Mouse (Mus musculus): ENCODE measurements around the gene Btbd9.

Btbd9 gene

DNA sequence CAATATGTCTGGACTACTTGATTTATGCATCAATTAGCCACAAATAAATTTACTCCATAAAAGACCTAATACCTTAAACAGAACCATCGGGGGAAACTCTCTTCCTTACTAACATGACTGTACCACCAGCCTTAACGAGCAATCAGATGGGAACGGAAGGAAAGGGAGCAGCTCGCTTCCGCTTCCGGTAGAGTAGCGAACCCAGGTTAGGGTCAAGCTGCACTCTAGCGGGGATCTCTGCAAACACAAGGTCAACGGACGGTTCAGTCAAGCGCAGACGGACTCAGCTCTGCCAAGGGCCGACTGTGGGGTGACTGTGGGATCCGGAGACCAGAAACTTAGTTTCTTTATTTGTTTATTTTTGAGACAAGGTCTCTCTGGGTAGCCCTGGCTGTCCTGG is 25.9 kb upstream of the Btbd9 start:
- in situ Hi-C loops (cut with MseI, MboI), result no loop called here

GRCm38 (mm10) chr17:30598300-30598699 is 22.0 kb upstream of the Btbd9 start:
- in situ Hi-C loops (cut with MseI, MboI), result no loop called here

GRCm38 (mm10) chr17:30597786-30598185 is 21.5 kb upstream of the Btbd9 start:
- in situ Hi-C loops (cut with MseI, MboI), result no loop called here

DNA sequence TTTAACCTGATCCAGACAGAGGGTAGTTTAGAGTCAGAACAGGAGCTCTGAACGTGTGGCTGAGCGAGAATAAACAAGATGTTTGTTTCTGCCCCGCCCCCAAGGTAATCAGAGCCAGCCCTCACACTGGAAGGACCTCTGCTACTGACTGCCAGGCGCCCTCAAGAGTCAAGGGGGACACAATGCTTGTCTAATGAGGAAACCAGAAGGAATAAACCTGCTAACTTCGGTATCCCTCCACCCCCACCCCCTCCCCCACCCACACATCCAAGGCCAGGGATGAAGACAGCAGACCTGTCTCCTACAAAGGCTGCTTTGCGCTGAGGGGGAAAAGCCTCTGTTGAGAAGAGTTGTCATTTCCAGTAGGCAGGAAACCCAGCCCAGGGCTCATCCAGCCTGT is 18.6 kb upstream of the Btbd9 start:
- in situ Hi-C loops (cut with MseI, MboI), result no loop called here

DNA sequence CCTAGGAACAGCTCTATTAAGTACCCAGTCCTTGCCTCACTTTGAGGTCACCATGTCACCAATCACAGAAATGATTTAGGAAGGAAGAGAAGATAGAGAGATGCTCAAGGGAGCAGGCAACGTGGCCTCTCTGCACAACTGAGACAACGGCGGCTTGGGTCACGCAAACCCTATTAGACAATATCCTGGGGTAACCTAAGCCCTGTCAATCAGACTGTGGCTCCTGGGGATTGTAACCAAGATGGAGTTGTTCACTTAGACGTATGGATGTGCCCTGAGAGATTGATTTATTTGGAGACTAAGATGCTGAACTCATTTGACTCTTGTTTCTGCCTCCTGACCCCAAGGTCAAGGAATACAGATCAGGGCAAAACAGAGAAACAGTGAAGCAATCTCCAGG is 18.1 kb upstream of the Btbd9 start:
- in situ Hi-C loops (cut with MseI, MboI), result no loop called here

DNA sequence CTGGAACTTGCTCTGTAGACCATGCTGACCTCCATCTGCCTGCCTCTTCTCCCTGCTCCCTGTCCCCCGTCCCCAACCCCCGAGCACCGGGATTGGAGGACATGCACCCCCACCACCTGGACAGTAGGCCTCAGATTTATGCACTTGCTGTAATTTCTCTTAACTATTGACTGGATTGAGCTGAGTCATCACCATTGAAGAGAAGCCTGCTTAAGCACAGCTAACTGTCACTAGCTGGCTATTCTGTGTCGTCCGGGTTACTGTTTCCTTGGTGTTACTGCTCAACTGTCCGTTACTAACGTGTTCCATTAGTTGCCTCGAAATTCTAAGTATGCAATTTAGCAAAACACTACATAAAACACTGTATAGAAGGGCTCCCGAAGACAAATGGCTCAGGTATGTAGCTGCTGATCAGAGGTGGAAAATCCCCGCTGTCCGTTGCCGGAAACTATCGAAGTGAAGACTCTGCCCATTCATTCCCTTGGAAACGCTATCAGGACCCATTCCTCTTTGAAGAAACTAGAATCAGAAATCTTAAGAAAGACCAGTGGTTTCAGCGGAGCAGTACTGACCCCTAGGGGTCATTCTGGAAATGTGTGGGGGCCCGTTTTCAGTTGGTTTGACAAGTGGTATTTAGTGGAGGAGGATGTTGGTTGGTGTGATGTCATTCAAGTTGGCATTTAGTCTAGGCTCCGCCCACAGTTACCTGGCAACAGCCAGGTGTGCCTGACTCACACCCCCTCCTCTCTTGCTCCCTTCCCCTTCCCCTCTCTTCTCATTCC is 14.3 kb upstream of the Btbd9 start:
- in situ Hi-C loops (cut with MseI, MboI), result no loop called here

- in situ Hi-C loops (cut with MseI, MboI), result no loop called here
Observed at GRCm38 (mm10) chr17:30583258-30584001, 7.1 kb upstream of the Btbd9 start.

- in situ Hi-C loops (cut with MseI, MboI), result no loop called here
Observed at GRCm38 (mm10) chr17:30582313-30582712, 6.0 kb upstream of the Btbd9 start.

DNA sequence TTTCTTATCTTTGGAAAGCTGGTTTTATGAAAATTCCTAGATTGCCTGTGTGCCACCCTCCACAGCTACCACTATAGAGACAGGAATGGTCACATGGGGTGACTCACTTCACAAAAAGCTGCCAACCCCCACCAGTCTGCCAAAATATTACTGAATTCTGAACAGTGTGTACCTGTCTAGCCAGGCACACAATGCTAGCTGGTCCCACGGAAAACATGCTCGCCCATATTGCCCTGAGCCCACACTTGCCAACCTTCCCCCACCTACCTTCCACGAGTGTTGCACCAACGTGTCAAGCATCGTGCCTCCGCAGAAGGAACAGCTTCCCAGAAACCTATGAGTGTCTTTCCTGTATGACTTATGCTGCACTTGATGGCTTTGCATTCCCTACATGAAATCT is 4.9 kb upstream of the Btbd9 start:
- in situ Hi-C loops (cut with MseI, MboI), result no loop called here

DNA sequence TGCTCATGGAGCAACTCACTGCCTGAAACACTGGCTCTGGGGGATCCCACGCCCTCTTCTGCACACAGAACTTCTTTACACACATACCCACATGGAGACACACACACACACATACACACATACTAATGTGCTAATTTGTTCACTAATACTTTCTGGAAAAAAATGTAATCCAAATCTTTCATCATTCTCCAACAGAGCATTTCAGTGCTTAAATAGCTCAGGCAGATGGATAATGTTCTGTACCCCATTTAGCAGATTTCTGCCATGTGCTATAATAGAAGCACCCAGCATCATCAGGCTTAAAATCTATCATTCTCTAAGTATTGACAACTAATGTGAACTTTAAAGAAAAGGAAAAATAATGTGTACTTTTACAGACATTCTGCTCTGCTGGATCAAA is 4.5 kb upstream of the Btbd9 start:
- in situ Hi-C loops (cut with MseI, MboI), result no loop called here

DNA sequence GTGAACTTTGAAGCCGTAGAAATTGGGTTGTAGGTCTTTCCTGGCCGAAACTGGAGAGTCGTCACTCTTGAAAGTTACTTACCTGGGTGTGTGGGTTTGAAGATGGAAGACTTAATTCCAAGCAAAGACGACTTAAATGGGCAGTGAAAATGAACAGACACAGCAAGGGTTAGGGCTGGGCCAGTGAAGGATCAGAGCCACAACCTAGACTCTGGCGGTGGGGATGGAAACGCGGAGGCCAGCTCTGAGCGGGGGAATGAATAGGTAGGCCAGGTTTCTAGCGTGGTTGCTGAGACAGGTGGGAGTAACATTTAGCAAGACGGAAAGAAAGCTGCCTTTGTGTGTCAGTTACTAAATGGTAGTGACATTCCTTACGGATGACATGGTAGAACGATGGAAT is 658 bp upstream of the Btbd9 start:
- in situ Hi-C loops (cut with MseI, MboI), result no loop called here

- in situ Hi-C loops (cut with MseI, MboI), result no loop called here
Observed at GRCm38 (mm10) chr17:30575121-30575904, 975 bp downstream of the Btbd9 start.

DNA sequence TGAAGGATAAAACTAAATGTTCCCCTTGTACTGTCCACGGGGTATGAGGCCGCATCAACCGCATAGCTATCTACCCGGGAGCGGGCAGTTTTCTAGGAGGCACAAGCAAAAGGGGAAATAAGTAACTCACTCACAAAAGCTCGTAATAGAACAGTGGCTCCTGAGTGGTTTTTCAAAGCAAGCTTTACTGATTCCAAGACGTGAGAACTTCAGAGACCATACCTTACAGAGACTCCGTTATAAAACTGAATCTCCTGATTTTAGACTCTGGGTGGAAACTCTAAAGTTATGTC is 1.6 kb downstream of the Btbd9 start:
- in situ Hi-C loops (cut with MseI, MboI), result no loop called here

DNA sequence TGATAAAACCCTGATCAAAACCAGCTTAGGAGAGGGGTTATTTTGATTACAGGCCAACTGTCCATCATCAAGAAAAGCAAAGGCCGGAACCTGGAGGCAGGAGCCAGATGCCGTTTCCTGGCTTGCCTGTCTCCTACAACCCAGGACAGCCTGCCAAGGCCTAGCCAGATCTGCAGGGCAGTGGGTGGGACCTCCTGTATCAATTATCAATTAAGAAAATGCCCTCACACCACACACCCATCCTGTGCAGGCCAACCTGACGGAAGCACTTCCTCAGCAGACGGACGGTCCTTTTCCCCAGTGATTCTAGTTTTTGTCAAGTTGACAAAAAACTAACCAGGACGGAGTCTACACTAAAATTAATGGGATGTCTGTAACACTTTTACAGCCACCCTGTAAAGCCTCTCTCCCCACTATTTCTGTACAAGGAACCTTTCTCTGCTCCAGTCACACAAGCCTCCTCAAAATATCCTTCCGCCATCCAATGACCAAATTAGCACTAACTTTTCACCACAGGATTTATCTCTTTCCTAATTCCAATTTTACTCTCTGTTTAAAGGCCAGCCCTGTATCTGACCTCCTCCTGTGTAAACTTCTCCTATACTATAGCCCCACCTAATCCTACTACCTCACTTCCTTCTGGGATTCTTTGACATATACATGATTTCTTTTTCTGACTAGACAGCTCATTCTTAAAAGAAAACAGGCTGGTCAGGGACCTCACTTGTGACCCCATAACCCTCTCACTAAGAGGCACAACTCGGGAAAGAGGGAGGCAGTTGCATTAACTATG is 2.1 kb downstream of the Btbd9 start:
- in situ Hi-C loops (cut with MseI, MboI), result no loop called here

DNA sequence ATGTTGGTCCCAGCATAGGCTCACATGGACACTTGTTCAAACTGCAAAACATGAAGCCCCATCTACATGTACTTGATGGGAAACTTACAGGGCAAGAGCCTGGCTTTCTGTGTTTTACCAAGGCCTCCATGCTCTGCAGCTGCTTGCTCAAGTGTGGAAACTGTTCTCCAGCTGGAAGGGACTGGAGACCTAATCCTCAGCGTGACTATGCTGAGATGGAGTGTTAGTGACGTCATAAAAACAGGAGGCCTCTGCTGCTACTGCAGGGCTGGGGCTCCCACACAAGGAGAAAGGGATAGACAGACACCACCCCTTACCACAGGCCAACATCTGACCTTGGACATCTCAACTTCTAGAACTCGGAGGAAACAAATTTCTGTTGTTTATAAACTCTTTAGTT is 5.3 kb downstream of the Btbd9 start:
- in situ Hi-C loops (cut with MseI, MboI), result no loop called here

DNA sequence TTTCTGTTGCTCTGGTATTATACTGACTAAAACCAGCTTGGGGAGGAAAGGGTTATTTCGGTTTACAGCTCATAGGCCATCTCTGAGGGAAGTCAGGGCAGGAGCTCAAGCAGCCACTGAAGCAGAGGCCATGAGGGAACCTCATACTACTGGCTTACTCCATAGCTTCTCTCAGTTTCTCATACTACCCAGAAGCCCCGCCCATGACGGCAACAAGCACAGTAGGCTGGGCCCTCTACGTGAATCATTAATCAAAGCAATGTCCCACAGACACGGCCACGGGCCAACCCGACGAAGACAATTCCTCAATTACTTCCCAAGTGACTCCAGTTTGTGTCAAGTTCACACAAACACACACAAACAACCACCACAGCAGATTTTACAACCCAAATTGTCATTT is 6.1 kb downstream of the Btbd9 start:
- in situ Hi-C loops (cut with MseI, MboI), result no loop called here

DNA sequence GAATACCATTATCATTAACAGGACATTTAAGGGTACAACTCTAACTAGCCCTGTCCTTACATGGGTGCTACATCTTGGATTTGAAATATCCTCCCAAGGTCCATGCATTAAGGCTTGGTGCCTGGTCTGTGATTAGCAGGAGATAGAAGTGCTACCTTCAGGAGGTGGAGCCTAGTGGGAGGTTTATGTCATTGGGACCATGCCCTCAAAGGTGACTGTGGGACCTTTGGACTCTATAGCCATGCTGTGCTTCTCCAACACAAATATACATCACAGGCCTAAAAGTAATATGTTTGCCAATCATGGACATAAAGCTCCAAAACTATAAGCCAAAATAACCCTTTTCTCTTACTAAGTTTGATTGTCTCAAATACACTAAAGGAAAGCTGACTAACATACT is 7.8 kb downstream of the Btbd9 start:
- in situ Hi-C loops (cut with MseI, MboI), result no loop called here

DNA sequence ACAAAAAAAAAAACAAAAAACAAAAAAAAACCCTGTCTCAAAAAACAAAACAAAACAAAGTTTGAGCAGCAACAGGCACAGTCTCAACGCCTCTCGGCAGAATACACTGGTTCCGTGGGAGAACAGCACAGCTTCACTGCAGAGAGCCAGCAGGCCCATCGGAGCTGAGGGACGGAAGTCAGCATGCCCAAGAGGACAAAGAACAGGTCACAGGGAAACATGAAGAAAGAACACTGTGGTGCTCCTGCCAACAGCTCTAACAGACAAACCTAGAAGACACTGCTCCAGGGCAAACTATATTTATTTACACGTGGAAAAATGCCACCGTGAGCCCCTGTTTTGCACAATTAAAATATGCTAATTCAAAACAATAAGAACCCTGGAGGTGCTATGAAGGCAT is 11.3 kb downstream of the Btbd9 start:
- in situ Hi-C loops (cut with MseI, MboI), result no loop called here

GRCm38 (mm10) chr17:30564407-30564806 is 11.9 kb downstream of the Btbd9 start:
- in situ Hi-C loops (cut with MseI, MboI), result no loop called here

GRCm38 (mm10) chr17:30563484-30564075 is 12.7 kb downstream of the Btbd9 start:
- in situ Hi-C loops (cut with MseI, MboI), result no loop called here

GRCm38 (mm10) chr17:30562770-30563169 is 13.5 kb downstream of the Btbd9 start:
- in situ Hi-C loops (cut with MseI, MboI), result no loop called here
